Mouse (Mus musculus): ENCODE results near the gene Vtcn1.
"Not testable (repeated sequence)": the region's sequence is repeated elsewhere in the genome, so short reads cannot be mapped to it uniquely, and the experiment has no call there.

The Vtcn1 gene

GRCm38 (mm10) chr3:100825225-100825965 lies at the start of gene Vtcn1:
Gene Vtcn1 (plus strand): TSS chr3:100825459.
- DNase-seq (ENCODE audit: low spot score) = no peak

DNA sequence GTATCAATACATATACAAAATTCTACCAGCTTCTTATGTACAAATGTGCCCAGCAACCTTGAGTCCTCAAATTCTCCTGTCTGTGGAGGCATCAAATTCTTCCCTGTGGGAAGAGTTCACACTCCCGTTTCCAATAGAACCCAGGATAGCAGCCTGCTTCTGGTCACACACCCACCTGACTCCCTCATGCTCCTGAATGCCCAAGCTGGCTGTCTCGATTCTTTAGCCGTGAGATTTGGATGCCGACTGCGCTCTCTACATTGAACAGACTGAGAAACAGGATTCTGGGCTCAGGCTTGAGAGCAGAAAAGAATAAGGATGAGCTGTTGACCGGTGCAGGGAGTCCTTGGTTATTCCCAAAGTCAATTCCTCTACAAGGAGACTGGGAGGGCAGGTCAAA lies 48.3 kb upstream of the Vtcn1 start:
- DNase-seq (ENCODE audit: low spot score) = no peak

- no peak for DNase-seq (ENCODE audit: low spot score)
Observed at GRCm38 (mm10) chr3:100777568-100777967, 47.7 kb upstream of the Vtcn1 start.

- DNase-seq (ENCODE audit: low spot score) = no peak
Observed at GRCm38 (mm10) chr3:100786076-100786475, 39.2 kb upstream of the Vtcn1 start.

DNA sequence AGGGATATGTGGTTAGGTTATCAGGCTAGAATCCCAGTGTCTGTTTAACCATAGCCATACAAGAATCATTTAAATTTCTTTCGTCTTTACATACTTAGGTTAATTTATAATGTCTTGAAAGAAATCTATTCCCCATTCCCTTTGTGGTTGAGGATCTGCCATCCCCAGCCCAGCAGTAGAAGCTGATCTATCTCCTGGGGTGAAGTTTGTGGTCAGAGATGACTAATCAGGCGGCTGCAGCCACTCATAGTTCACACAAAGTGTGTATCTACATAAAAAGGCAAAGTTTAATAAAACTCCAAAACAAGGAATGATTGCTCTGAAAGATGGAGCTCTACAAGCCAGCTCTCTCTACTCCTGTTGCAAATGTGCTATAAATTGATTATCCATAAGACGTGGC lies 33.6 kb upstream of the Vtcn1 start:
- DNase-seq (ENCODE audit: low spot score) = no peak

DNA sequence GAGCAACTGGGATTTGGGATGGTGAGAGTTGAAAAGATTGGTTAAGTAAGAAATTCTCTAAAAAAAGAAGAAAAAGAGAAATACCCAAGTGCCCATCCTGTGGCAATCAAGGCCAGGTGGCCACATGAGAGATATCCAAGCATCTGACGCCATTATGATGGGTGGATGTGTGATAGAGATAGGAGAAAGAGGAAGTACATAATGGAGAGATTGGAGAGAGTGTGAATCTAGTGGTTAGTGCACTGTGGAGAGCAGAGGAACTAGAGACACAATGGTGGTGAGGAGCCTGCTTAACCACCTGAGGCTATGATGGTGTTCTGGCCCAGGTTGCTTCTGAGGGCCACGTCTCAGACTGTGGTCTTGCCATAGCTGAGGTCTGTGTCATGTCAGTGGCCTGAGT lies 31.9 kb upstream of the Vtcn1 start:
- no peak for DNase-seq (ENCODE audit: low spot score)

DNA sequence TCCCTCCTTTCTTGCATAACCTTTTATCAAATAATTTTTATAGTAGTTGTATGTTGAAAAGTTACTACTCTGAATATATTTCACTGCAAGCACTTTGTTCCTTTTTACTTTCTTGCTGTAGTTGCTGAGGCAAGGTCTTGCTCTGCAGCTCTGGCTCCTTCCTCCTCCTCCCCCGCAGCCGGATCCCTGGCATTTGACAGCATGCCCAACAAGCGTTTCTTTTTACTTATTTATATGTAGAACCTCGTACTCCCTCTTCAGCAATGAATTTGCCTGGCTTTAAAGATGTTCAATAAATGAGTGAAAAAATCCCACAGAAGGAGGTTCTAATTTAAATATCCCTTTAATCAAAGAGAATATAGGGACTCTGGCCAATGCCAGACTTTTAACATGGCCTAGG lies 28.7 kb upstream of the Vtcn1 start:
- DNase-seq (ENCODE audit: low spot score) = peak; percentile 25

GRCm38 (mm10) chr3:100797166-100798145 lies 27.8 kb upstream of the Vtcn1 start:
- DNase-seq (ENCODE audit: low spot score) = no peak

GRCm38 (mm10) chr3:100798872-100799422 lies 26.3 kb upstream of the Vtcn1 start:
- DNase-seq (ENCODE audit: low spot score) = no peak

DNA sequence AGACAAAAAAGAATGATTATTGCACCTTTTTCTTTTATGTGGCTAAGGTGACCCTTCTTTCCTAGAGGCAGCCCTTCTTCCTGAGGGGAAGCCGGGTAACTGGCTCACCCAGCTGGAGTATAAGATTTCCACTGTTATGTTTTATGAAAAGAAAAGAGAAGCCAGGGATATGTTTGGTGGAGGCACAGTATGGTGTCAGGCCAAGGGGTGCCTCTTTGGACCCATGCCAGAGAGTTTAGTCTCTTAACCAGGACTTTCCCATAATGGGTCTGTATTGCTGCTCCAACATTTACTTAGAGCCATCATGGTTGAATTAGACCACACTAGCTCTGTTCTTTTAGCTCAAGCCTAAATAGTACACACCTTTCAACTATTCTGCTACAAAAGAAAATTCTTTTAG lies 20.3 kb upstream of the Vtcn1 start:
- no peak for DNase-seq (ENCODE audit: low spot score)

- no peak for DNase-seq (ENCODE audit: low spot score)
Observed at GRCm38 (mm10) chr3:100805925-100806324, 19.3 kb upstream of the Vtcn1 start.

GRCm38 (mm10) chr3:100810461-100810860 lies 14.8 kb upstream of the Vtcn1 start:
- DNase-seq (ENCODE audit: low spot score) = no peak

DNA sequence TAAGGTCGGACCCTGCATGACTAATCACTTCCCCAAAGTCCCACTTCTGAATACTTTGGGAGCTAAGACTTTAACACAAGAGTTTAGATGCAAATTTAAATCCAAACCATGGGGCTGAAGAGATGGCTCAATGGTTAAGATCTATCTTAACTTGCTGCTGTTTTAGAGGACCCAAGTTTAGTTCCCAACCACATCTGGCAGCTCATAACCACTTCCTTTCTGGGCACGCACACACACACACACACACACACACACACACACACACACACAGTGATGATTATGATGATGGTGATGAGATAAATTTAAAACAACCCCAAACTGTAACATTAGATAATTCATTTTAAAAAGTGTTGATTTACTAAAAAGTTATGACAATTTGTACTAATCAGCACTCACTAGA lies 13.4 kb upstream of the Vtcn1 start:
- DNase-seq (ENCODE audit: low spot score) = no peak

- DNase-seq (ENCODE audit: low spot score) = not testable (repeated sequence)
Observed at GRCm38 (mm10) chr3:100815490-100815889, 9.8 kb upstream of the Vtcn1 start.

GRCm38 (mm10) chr3:100818709-100819108 lies 6.5 kb upstream of the Vtcn1 start:
- no peak for DNase-seq (ENCODE audit: low spot score)

DNA sequence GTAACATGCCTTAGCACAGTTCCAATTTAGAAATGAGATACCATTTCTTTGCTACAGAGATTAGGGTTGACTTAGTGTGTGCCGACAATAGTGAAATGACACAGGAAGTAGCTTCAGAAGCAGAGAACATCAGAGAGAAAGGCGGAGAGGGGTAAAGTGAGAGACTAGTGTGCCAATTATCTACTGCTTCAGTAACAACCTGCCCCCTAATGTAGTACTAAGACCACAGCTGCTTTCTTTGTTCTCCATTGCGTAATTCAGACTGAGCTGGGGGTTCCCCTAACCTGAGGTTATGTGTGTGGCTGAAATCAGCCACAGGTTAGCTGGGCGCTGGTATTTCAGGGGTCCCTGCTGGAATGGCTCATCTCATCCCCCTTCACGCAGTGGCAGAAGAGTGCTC lies 5.7 kb upstream of the Vtcn1 start:
- no peak for DNase-seq (ENCODE audit: low spot score)

GRCm38 (mm10) chr3:100820852-100821251 lies 4.4 kb upstream of the Vtcn1 start:
- DNase-seq (ENCODE audit: low spot score) = no peak

DNA sequence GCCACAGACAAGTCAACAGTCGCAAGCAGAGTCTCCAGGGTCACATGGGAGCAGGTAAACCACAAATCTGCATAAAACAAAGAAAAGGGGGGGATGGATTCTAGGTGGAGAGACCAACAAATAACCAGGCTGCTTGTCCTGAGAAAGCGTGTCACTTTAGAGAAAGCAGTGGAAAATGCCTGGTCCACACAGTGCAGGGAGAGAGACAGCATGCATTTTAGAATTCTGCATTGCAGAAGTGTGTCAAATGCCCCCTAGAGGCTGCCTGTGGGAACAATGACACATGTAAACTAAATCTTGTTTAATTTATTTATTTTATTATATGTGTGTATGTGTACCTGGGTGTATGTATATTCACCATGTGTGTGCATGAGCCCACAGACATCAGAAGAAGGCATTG lies 4.0 kb upstream of the Vtcn1 start:
- DNase-seq (ENCODE audit: low spot score) = no peak

DNA sequence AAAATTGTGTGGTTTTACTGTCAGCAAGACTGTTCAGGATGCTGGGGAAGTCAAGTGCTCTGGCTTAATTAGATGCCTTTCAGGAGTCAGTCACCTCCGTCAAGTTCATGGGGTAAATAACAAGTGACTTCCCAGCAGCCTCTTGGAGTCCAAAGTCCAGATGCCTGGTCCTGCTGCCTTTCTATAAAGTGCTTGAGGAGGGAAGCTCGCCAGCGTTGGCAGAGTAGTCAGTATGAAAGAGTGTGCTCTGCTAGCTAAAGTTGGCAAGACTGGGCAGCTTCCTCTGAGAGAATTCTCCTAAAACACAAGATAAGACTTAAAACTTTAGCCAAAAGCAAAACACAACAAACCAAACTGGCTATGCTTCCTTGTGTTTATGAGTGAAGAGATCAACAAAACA lies 18.5 kb downstream of the Vtcn1 start:
- DNase-seq (ENCODE audit: low spot score) = no peak

GRCm38 (mm10) chr3:100844366-100844765 lies 19.1 kb downstream of the Vtcn1 start:
- DNase-seq (ENCODE audit: low spot score) = no peak

GRCm38 (mm10) chr3:100848348-100848747 lies 23.1 kb downstream of the Vtcn1 start:
- DNase-seq (ENCODE audit: low spot score) = no peak

GRCm38 (mm10) chr3:100850468-100850867 lies 25.2 kb downstream of the Vtcn1 start:
- no peak for DNase-seq (ENCODE audit: low spot score)
